Mouse (Mus musculus) kidney, postnatal 14 days (tissue): ENCODE results near the gene Rasip1.

Source experiments
- DNase-seq: peaks from one replicate; pipeline ENCODE4 v3.0.0; 2022; ENCODE audit warnings: mixed read lengths

Gene Rasip1

GRCm38 (mm10) chr7:45627261-45627660 lies at the start of gene Rasip1:
Gene Rasip1 (plus strand): TSS chr7:45627488.
- peak; percentile 78 for DNase-seq

- no peak for DNase-seq
Observed at GRCm38 (mm10) chr7:45585923-45586322, 41.4 kb upstream of the Rasip1 start.

DNA sequence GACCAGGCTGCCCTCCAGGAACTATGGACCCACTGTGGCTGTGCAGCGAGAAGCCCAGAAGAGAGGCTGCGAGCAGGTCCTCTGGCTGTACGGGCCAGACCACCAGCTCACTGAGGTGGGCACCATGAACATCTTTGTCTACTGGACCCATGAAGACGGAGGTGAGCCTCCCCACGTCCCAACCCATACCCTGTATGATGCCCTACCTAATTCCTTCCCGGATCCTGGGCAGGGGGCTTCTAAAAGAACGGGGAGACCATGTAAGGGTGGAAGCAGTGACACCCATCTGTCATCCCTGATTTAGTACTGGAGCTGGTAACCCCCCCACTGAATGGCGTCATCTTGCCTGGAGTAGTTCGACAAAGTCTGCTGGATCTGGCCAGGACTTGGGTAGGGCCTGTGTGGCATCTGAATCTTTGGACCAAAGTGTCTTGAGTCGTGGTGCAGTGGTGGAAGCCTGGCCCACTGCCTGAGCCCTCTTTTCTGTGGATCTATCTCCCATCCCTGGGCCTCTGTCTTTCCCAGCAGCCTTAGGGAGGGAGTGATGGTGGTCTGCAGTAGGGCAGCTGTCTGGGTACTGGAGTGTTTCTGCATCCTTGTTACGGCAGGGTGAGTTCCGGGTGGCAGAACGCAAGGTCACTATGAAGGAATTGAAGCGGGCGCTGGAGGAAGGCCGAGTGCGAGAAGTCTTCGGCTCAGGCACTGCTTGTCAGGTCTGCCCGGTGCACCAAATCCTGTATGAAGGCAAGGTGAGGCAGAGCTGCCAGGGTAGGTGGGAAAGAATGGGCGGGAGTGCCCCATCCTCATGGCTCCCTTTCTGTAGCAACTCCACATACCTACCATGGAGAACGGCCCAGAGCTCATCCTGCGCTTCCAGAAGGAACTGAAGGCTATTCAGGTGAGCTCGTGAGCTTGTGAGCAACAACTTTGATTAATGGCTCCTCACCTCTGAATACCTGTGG lies 39.4 kb upstream of the Rasip1 start:
- DNase-seq = no peak

- peak; percentile 96 for DNase-seq
Observed at GRCm38 (mm10) chr7:45589173-45589572, 38.1 kb upstream of the Rasip1 start.

DNA sequence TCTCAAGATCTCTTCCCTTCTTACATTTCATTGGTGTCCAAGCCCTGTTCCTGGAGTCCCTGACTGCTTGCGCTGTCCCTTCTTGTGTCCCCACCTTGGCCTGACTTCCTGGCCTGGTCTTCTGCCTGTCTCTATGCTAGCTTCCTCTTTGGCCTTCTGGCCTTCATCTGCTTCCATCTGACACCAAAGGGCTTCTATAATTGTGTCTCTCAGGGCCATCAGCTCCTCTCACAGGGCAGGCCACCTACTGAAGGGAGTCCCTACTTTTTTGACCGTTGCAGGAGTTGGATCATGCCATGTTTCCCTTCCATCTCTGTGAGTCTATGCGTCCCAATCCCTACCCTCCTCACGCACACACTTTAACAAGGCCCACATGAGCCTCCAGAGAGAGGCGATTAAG lies 37.4 kb upstream of the Rasip1 start:
- DNase-seq = no peak

DNA sequence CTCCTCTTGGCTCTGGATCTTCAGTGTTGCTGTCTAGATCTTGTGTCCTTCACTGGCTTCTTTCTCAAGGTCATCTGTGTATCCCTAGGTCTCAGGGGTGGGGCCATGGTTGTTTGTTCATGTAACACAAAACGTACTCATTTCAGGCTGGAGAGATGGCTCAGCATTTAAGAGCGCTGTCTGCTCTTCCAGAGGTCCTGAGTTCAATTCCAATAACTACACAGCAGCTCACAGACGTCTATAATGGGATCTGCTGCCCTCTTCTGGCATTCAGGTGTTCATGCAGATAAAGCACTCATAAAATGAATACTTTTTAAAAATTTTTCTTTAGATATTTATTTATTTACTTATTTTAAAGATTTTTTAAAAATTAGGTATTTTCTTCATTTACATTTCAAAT lies 36.4 kb upstream of the Rasip1 start:
- no peak for DNase-seq

GRCm38 (mm10) chr7:45591880-45592279 lies 35.4 kb upstream of the Rasip1 start:
- no peak for DNase-seq

DNA sequence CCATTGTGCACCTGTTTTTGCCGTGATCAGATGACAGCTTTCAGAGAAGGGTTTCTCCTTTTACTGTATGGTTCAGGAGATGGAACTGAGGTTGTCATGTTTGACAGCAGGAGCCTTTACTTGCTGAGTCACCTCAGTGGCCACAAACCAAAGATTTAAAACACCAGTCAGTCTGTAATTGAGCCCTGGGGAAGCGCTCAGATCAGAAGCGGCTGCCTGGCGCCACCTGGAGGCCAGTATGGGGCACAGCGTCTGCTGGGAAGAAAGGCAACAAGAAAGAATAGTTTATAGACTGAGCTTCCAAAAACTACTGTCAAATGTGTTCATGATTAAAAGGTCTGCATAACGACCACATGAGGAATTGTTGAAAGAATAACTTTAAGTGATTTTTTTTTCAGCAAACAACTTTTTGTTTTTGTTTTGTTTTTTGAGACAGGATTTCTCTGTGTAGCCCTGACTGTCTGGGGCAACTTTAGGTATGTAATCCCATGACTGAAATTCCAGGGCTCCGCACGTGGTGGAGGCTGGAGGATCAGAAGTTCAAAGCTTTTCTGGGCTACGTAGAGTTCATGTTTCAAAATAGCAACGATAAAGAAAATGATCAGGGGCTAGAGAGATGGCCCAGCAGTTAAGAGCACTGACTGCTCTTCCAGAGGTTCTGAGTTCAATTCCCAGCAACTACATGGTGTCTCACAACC lies 34.0 kb upstream of the Rasip1 start:
- DNase-seq = peak; percentile 80

GRCm38 (mm10) chr7:45595176-45595575 lies 32.1 kb upstream of the Rasip1 start:
- no peak for DNase-seq

GRCm38 (mm10) chr7:45596107-45596506 lies 31.2 kb upstream of the Rasip1 start:
- no peak for DNase-seq

- no peak for DNase-seq
Observed at GRCm38 (mm10) chr7:45597013-45597412, 30.3 kb upstream of the Rasip1 start.

DNA sequence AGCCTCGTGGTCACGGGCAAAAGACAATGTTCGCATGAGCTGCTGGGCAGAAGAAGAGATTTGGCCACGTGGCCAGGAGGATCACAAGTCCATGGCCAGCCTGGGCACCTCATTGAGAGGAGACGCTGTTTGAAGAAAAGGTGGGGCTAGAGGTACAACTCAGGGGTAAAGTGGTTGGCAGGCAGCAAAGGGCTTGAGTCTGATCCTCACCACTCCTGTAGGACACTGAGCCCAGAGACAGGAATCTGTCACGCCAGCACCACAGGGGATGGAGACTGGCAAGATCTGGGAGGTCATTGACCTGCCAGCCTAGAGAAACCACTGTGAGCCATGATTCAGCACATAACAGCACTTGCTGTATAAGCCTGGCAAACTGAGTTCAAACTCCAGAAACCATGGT lies 29.8 kb upstream of the Rasip1 start:
- DNase-seq = no peak

- DNase-seq = no peak
Observed at GRCm38 (mm10) chr7:45598960-45599879, 28.1 kb upstream of the Rasip1 start.

- no peak for DNase-seq
Observed at GRCm38 (mm10) chr7:45605704-45606289, 21.5 kb upstream of the Rasip1 start.

DNA sequence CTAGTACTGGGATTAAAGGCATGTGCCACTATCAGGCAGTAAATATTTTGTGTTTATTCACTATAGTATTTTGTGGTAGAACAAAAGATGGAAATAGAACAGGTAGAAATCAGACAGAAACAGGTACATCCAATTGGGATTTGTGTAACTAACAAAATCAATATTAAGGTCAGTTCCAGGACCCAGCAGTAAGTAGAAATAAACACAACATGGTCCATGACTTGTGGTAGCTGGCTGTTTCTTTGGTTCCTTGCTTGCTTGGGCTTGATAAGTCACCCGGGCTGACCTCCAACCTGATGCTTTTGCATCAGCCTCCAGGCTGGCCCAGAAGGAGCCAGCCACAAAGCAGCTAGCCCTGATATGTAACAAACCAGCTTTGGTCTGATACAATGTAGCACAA lies 17.8 kb upstream of the Rasip1 start:
- no peak for DNase-seq

- peak; percentile 34 for DNase-seq
Observed at GRCm38 (mm10) chr7:45616277-45616676, 11.0 kb upstream of the Rasip1 start.

- peak; percentile 30 for DNase-seq
Observed at GRCm38 (mm10) chr7:45617042-45617695, 10.1 kb upstream of the Rasip1 start, which contains the start of gene Fut1. Gene Fut1 (plus strand): TSS chr7:45617289.

DNA sequence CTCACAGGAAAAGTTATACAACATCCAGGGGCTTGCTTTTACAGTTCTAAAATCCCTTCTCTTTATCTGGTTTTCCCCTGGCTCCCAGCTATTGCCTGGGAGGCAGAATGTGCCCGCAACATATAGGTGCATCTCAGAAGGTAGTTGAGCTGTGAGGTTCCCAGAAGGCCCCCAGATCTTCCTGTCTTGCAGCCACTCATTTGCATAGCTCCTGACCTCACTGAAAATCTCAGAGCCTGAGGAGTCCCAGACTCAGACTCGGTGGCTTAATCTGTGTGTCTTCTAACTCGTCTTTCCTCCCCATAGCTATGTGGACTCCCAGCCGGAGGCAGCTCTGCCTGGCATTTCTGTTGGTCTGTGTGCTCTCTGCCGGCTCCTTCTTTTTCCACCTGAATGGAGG lies 9.0 kb upstream of the Rasip1 start:
- no peak for DNase-seq

GRCm38 (mm10) chr7:45619592-45619991 lies 7.7 kb upstream of the Rasip1 start:
- DNase-seq = no peak

- no peak for DNase-seq
Observed at GRCm38 (mm10) chr7:45621443-45621842, 5.8 kb upstream of the Rasip1 start, which contains the start of gene Izumo1. Gene Izumo1 (plus strand): TSS chr7:45621811.

DNA sequence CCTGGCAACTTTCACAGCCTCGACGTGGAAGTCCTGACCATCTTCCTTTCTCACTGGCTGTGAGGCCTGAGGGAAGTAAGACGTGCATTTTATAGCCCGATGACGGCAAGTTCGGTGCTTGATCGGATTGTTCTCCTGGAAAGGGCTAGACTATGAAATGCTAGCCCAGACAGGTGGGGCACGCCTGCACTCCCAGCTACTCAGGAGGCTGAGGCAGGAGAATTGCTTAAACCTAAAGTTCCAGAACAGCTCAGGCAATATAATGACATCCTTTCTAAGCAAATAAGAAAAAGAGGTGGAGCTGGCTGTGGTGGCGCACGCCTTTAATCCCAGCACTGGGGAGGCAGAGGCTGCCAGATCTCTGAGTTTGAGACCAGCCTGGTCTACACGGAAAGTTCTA lies 3.8 kb upstream of the Rasip1 start:
- no peak for DNase-seq

- DNase-seq = no peak
Observed at GRCm38 (mm10) chr7:45624718-45625117, 2.6 kb upstream of the Rasip1 start.
